Comparison of ENCODE assay signal across 8 mouse cellular contexts in the genomic region with DNA sequence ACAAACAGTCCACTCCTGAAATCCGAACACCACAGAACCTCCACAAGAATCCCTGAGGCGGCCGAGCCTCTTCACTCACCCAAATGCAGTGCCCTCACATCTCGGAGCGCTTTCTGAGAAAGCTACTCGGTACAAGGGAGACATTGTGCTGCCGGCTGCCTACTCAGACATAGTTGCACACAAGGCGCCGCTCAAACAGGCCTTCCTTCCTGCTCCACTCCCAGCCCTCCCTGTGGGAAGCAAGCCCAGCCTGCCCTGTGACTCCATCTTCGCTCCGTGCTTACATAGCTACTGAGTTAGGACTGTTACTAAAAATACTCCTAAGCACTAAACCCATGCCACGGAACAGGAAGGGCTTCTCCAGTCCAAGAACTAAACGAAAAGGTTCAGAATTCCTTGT. TPM values are rescaled to one million over a fixed set of nuclear protein-coding genes. Genes with fewer than 3 reads are reported as not detected.
A peak's percentile ranks its signal among the peaks of the same experiment; 100 is the strongest.
DNase-seq lines count a peak whose midpoint lies in the region; ATAC-seq and TF ChIP-seq lines count a peak whose summit lies in the region.

No protein-coding gene starts in this region.

- H3K27me3 ChIP-seq in hindbrain, postnatal 0 days (ENCODE audit: insufficient read depth, low read length): no peaks in the 10 kb centered on the region
- H3K27me3 ChIP-seq in midbrain, embryonic 10.5 days (ENCODE audit: low read depth, poor library complexity, severe bottlenecking): no peaks in the 10 kb centered on the region
- no peaks in the 10 kb centered on the region for H3K27me3 ChIP-seq in stomach, postnatal 0 days (ENCODE audit: control insufficient read depth, insufficient read depth, low read length)

- peak overlapping the region; percentile 66 for H3K27ac ChIP-seq in cortical plate, adult 2 months (ENCODE audit: insufficient read depth, low read length)
- H3K27ac ChIP-seq in hindbrain, postnatal 0 days: peak overlapping the region; percentile 81
- peak overlapping the region; percentile 52; the same call in 1 of the 2 replicates for H3K27ac ChIP-seq in midbrain, embryonic 10.5 days (replicated peaks)
- H3K27ac ChIP-seq in stomach, postnatal 0 days (replicated peaks): peak overlapping the region; percentile 93

- DNase-seq in adipocyte (ENCODE audit: low spot score): peak; percentile 72
- DNase-seq in gastrocnemius, adult 8-10 months (ENCODE audit: low spot score in 2 of 2): peak; percentile 66 to 81
- DNase-seq in hindbrain, postnatal 0 days (ENCODE audit: low spot score): peak; percentile 72
- DNase-seq in left cerebral cortex, adult 18-20 months (ENCODE audit: low spot score in 2 of 2): peak; percentile 67
- peak; percentile 13 for DNase-seq in midbrain, embryonic 10.5 days (ENCODE audit: low spot score)
- DNase-seq in stomach, postnatal 0 days (ENCODE audit: low spot score): peak; percentile 79
- DNase-seq in thymus, postnatal 10 days (ENCODE audit: low spot score in 2 of 2): no peak

- no peak for TF ChIP-seq EP300 in stomach, postnatal 0 days (optimal IDR thresholded peaks at IDR 0.05)

- TF ChIP-seq CTCF in cortical plate, adult 2 months (IDR thresholded peaks at IDR 0.05; ENCODE audit: extremely low read depth, insufficient read depth, low read length): no peak
- no peak for TF ChIP-seq CTCF in hindbrain, postnatal 0 days (IDR thresholded peaks at IDR 0.05; ENCODE audit: low read depth)
- TF ChIP-seq CTCF in stomach, postnatal 0 days (IDR thresholded peaks at IDR 0.05; ENCODE audit: low read depth): no peak

- peak overlapping the region; percentile 43 for H3K4me2 ChIP-seq in hindbrain, postnatal 0 days (ENCODE audit: low read depth, low read length)
- peak overlapping the region; percentile 45 for H3K4me2 ChIP-seq in stomach, postnatal 0 days (replicated peaks; ENCODE audit: low read depth)

- peak; percentile 94 for ATAC-seq in hindbrain, postnatal 0 days
- peak; percentile 97 for ATAC-seq in stomach, postnatal 0 days (ENCODE audit: low FRiP score, low TSS enrichment)

- 0 out of 2 replicates have a peak, but pooled peaks cover 7% of the 10 kb centered on the region for H3K36me3 ChIP-seq in hindbrain, postnatal 0 days (ENCODE audit: insufficient read depth, low read length)
- no peaks in the 10 kb centered on the region for H3K36me3 ChIP-seq in midbrain, embryonic 10.5 days
- no peaks in the 10 kb centered on the region for H3K36me3 ChIP-seq in stomach, postnatal 0 days (ENCODE audit: control insufficient read depth, insufficient read depth, low read length)

- peak overlapping the region; percentile 25 for H3K4me3 ChIP-seq in cortical plate, adult 2 months (ENCODE audit: insufficient read depth, low read length)
- peak overlapping the region; percentile 26 for H3K4me3 ChIP-seq in hindbrain, postnatal 0 days (ENCODE audit: low read length)
- H3K4me3 ChIP-seq in midbrain, embryonic 10.5 days: no peak overlapping the region
- H3K4me3 ChIP-seq in stomach, postnatal 0 days (ENCODE audit: low read depth, low read length): peak overlapping the region; percentile 38

- H3K4me1 ChIP-seq in cortical plate, adult 2 months (ENCODE audit: control insufficient read depth, insufficient read depth, low read length): peaks cover 7% of the 10 kb centered on the region
- no peaks in the 10 kb centered on the region for H3K4me1 ChIP-seq in hindbrain, postnatal 0 days (ENCODE audit: insufficient read depth, low read length)
- H3K4me1 ChIP-seq in midbrain, embryonic 10.5 days: peaks cover 3% of the 10 kb centered on the region; the same call in 1 of the 2 replicates
- H3K4me1 ChIP-seq in stomach, postnatal 0 days (replicated peaks; ENCODE audit: control insufficient read depth, insufficient read depth): no peaks in the 10 kb centered on the region

- peak; percentile 47; the same call in 1 of the 2 replicates for TF ChIP-seq POLR2A in cortical plate, adult 2 months (IDR thresholded peaks at IDR 0.05; ENCODE audit: extremely low read depth, insufficient read depth, low read length)

- WGBS in hindbrain, postnatal 0 days: 45% methylated on average over 13 of the region's 13 CpGs
- 65% methylated on average over 13 of the region's 13 CpGs for WGBS in midbrain, embryonic 10.5 days
- WGBS in stomach, postnatal 0 days: 19% methylated on average over 13 of the region's 13 CpGs

- no peaks in the 10 kb centered on the region for H3K9me3 ChIP-seq in hindbrain, postnatal 0 days (ENCODE audit: low read length)
- H3K9me3 ChIP-seq in midbrain, embryonic 10.5 days (replicated peaks): no peaks in the 10 kb centered on the region
- no peaks in the 10 kb centered on the region for H3K9me3 ChIP-seq in stomach, postnatal 0 days (ENCODE audit: control insufficient read depth, low read length)

- peak overlapping the region; percentile 39 for H3K9ac ChIP-seq in hindbrain, postnatal 0 days (replicated peaks; ENCODE audit: low read length)
- peak overlapping the region; percentile 63 for H3K9ac ChIP-seq in stomach, postnatal 0 days (ENCODE audit: low read length)

RNA-seq across cellular contexts. Expression of a gene that starts 49.4 kb away (rescaled TPM):
- 50.5 and 52.3 TPM in 2 replicates for polyA plus RNA-seq in cortical plate, adult 2 months (2012; rRNA removed)
- total RNA-seq in gastrocnemius, adult 8-10 months (2022): 10 to 100 TPM; 62.5 to 78.0 (median 72.6) TPM
- 77.1 and 80.8 TPM in 2 replicates for total RNA-seq in hindbrain, postnatal 0 days (2014; rRNA removed)
- 103 and 113 TPM in 2 replicates for polyA plus RNA-seq in hindbrain, postnatal 0 days (2015; fragmentation: Nextera tagmentation; extraction: Ambion mirVana)
- 10 to 100 TPM; 85.1 to 86.8 TPM for total RNA-seq in left cerebral cortex, adult 18-20 months (2021)
- 24.6 and 27.3 TPM in 2 replicates for polyA plus RNA-seq in midbrain, embryonic 10.5 days (2016; fragmentation: Nextera tagmentation; extraction: Ambion mirVana)
- polyA plus RNA-seq in stomach, postnatal 0 days (2015; fragmentation: Nextera tagmentation; extraction: Ambion mirVana): 18.1 and 19.7 TPM in 2 replicates

Comparison
In these comparisons a context has a peak if more than half of its experiments do, and no peak if none do; other contexts are left out.
1. DNase-seq: peak in adipocyte (single experiment), gastrocnemius, adult 8-10 months (2 of 2), hindbrain, postnatal 0 days (single experiment), left cerebral cortex, adult 18-20 months (2 of 2), midbrain, embryonic 10.5 days (single experiment) and stomach, postnatal 0 days (single experiment); none in thymus, postnatal 10 days (0 of 2).
2. Peak in every context shown above with its lines, with median percentiles within 50 percentile points of each other: H3K27ac ChIP-seq.